Mouse (Mus musculus): ENCODE results near the gene Ehmt2. TPM values are rescaled to one million over a fixed set of nuclear protein-coding genes. Genes with fewer than 3 reads are reported as not detected.

The Ehmt2 gene
- polyA plus RNA-seq (2015; fragmentation: Nextera tagmentation; extraction: Ambion mirVana), result 90.1 and 98.0 TPM in 2 replicates

GRCm38 (mm10) chr17:34898160-34898586 is at the start of gene Ehmt2, which contains the start of gene C2:
Gene Ehmt2 (plus strand): TSS chr17:34898469.
Gene C2 (minus strand): TSS chr17:34898265.
- Histone ChIP-seq H3K36me3 (peaks cover 28% of the 10 kb centered on the region), H3K9me3 (no peaks in the 10 kb centered on the region), H3K4me2 (peak within 1 kb of the TSS; percentile 100), H3K27ac (peak within 1 kb of the TSS; percentile 97), H3K4me3 (peak within 1 kb of the TSS; percentile 88), H3K9ac (peak within 1 kb of the TSS; percentile 98), H3K4me1 (replicated peaks) (peaks cover 56% of the 10 kb centered on the region), H3K27me3 (no peaks in the 10 kb centered on the region)
- ATAC-seq (ENCODE audit: low FRiP score), result peak; percentile 11
- 0% methylated on average over 22 of the region's 44 CpGs for WGBS

- under 1% methylated on average over 54 of the region's 65 CpGs for WGBS
Measured at GRCm38 (mm10) chr17:34849722-34850516, 48.4 kb upstream of the Ehmt2 start, which contains the start of the genes Skiv2l and Nelfe. Gene Skiv2l (minus strand): TSS chr17:34850210. Gene Nelfe (plus strand): TSS chr17:34850391.

GRCm38 (mm10) chr17:34850517-34851125 is 47.6 kb upstream of the Ehmt2 start:
- Histone ChIP-seq H3K36me3 (peaks cover 61% of the 10 kb centered on the region), H3K27me3 (no peaks in the 10 kb centered on the region), H3K4me1 (replicated peaks) (peaks cover 31% of the 10 kb centered on the region), H3K4me2 (peak overlapping the region; percentile 88), H3K9ac (peak overlapping the region; percentile 90), H3K4me3 (peak overlapping the region; percentile 80), H3K27ac (peak overlapping the region; percentile 77), H3K9me3 (no peaks in the 10 kb centered on the region)
- peak; percentile 69; the same call in 1 of the 2 replicates for ATAC-seq (ENCODE audit: low FRiP score)
- 2% methylated on average over 25 of the region's 25 CpGs for WGBS

More at GRCm38 (mm10) chr17:34849722-34850516, 48.4 kb upstream of the Ehmt2 start, which contains the start of the genes Skiv2l and Nelfe:
- H3K9me3 ChIP-seq, result no peaks in the 10 kb centered on the region
- peak within 1 kb of the TSS; percentile 77 for H3K27ac ChIP-seq
- H3K4me2 ChIP-seq, result peak within 1 kb of the TSS; percentile 91
- peak within 1 kb of the TSS; percentile 90 for H3K9ac ChIP-seq
- H3K36me3 ChIP-seq, result peaks cover 61% of the 10 kb centered on the region
- H3K4me3 ChIP-seq, result peak within 1 kb of the TSS; percentile 80
- ATAC-seq (ENCODE audit: low FRiP score), result peak; percentile 97
- H3K27me3 ChIP-seq, result no peaks in the 10 kb centered on the region
- peaks cover 31% of the 10 kb centered on the region for H3K4me1 ChIP-seq (replicated peaks)

- H3K4me3 ChIP-seq, result no peak overlapping the region
- H3K4me1 ChIP-seq (replicated peaks), result peaks cover 31% of the 10 kb centered on the region
- peaks cover 61% of the 10 kb centered on the region for H3K36me3 ChIP-seq
- WGBS, result 78% methylated on average over 8 of the region's 8 CpGs
- H3K4me2 ChIP-seq, result no peak overlapping the region
- ATAC-seq (ENCODE audit: low FRiP score), result no peak
- no peaks in the 10 kb centered on the region for H3K9me3 ChIP-seq
- no peaks in the 10 kb centered on the region for H3K27me3 ChIP-seq
- no peak overlapping the region for H3K9ac ChIP-seq
- H3K27ac ChIP-seq, result no peak overlapping the region
Measured at GRCm38 (mm10) chr17:34853511-34853910, 44.8 kb upstream of the Ehmt2 start.

GRCm38 (mm10) chr17:34854761-34855160 is 43.5 kb upstream of the Ehmt2 start:
- 90% methylated on average over 3 of the region's 3 CpGs for WGBS
- no peak overlapping the region for H3K4me2 ChIP-seq

GRCm38 (mm10) chr17:34855825-34856224 is 42.4 kb upstream of the Ehmt2 start:
- H3K4me1 ChIP-seq (replicated peaks), result peaks cover 16% of the 10 kb centered on the region
- no peak overlapping the region for H3K4me2 ChIP-seq
- no peak for ATAC-seq (ENCODE audit: low FRiP score)
- no peaks in the 10 kb centered on the region for H3K27me3 ChIP-seq
- WGBS, result 51% methylated on average over 3 of the region's 3 CpGs
- H3K36me3 ChIP-seq, result peaks cover 61% of the 10 kb centered on the region
- H3K9ac ChIP-seq, result no peak overlapping the region
- H3K27ac ChIP-seq, result no peak overlapping the region
- no peaks in the 10 kb centered on the region for H3K9me3 ChIP-seq
- no peak overlapping the region for H3K4me3 ChIP-seq

More at GRCm38 (mm10) chr17:34854761-34855160, 43.5 kb upstream of the Ehmt2 start:
- H3K9me3 ChIP-seq, result no peaks in the 10 kb centered on the region
- no peaks in the 10 kb centered on the region for H3K27me3 ChIP-seq
- H3K9ac ChIP-seq, result no peak overlapping the region
- H3K36me3 ChIP-seq, result peaks cover 61% of the 10 kb centered on the region
- no peak for ATAC-seq (ENCODE audit: low FRiP score)
- no peak overlapping the region for H3K27ac ChIP-seq
- peaks cover 19% of the 10 kb centered on the region for H3K4me1 ChIP-seq (replicated peaks)
- H3K4me3 ChIP-seq, result no peak overlapping the region

DNA sequence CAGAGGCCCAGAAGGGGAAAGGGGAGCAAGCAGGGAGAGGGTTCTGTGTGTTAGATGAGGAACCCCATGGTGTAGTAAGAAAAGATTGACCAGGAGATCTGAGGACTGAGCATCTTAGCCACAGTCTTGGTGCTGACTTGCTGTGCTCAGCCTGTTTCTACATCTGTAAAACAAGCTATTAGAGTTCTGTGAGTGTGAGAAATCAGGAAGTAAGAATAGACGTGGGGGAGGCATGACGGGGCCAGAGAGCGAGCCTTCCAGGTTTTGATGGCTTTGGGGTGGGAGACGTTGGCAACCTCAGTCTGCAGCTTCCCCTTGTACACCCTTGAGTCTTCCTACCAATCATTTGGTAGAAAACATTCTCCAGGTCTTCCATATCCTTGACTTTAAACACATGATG is 39.6 kb upstream of the Ehmt2 start:
- peaks cover 46% of the 10 kb centered on the region for H3K36me3 ChIP-seq
- ATAC-seq (ENCODE audit: low FRiP score), result no peak
- H3K9me3 ChIP-seq, result no peaks in the 10 kb centered on the region
- H3K4me2 ChIP-seq, result no peak overlapping the region
- no peak overlapping the region for H3K4me3 ChIP-seq
- no peak overlapping the region for H3K9ac ChIP-seq
- WGBS, result 93% methylated on average over 4 of the region's 4 CpGs
- 0 out of 2 replicates have a peak, but pooled peaks cover 1% of the 10 kb centered on the region for H3K27me3 ChIP-seq
- H3K27ac ChIP-seq, result no peak overlapping the region
- H3K4me1 ChIP-seq (replicated peaks), result no peaks in the 10 kb centered on the region

- WGBS, result 89% methylated on average over 9 of the region's 9 CpGs
Measured at GRCm38 (mm10) chr17:34860514-34860913, 37.8 kb upstream of the Ehmt2 start.

GRCm38 (mm10) chr17:34861704-34862415 is 36.4 kb upstream of the Ehmt2 start:
- no peak overlapping the region for H3K4me2 ChIP-seq
- H3K27ac ChIP-seq, result no peak overlapping the region
- H3K9ac ChIP-seq, result no peak overlapping the region
- H3K36me3 ChIP-seq, result peaks cover 15% of the 10 kb centered on the region
- H3K27me3 ChIP-seq, result 0 out of 2 replicates have a peak, but pooled peaks cover 4% of the 10 kb centered on the region
- H3K9me3 ChIP-seq, result no peaks in the 10 kb centered on the region
- no peaks in the 10 kb centered on the region for H3K4me1 ChIP-seq (replicated peaks)
- H3K4me3 ChIP-seq, result no peak overlapping the region
- WGBS, result 71% methylated on average over 13 of the region's 13 CpGs
- no peak for ATAC-seq (ENCODE audit: low FRiP score)

More at GRCm38 (mm10) chr17:34860514-34860913, 37.8 kb upstream of the Ehmt2 start:
- ATAC-seq (ENCODE audit: low FRiP score), result no peak
- no peaks in the 10 kb centered on the region for H3K9me3 ChIP-seq
- peaks cover 28% of the 10 kb centered on the region for H3K36me3 ChIP-seq
- H3K9ac ChIP-seq, result no peak overlapping the region
- H3K27me3 ChIP-seq, result 0 out of 2 replicates have a peak, but pooled peaks cover 4% of the 10 kb centered on the region
- no peak overlapping the region for H3K4me3 ChIP-seq
- no peaks in the 10 kb centered on the region for H3K4me1 ChIP-seq (replicated peaks)
- no peak overlapping the region for H3K4me2 ChIP-seq
- H3K27ac ChIP-seq, result no peak overlapping the region

- no peaks in the 10 kb centered on the region for H3K4me1 ChIP-seq (replicated peaks)
- no peak within 1 kb of the TSS for H3K4me3 ChIP-seq
- no peak within 1 kb of the TSS for H3K27ac ChIP-seq
- 0 out of 2 replicates have a peak, but pooled peaks cover 4% of the 10 kb centered on the region for H3K27me3 ChIP-seq
- H3K4me2 ChIP-seq, result no peak within 1 kb of the TSS
- WGBS, result 71% methylated on average over 8 of the region's 8 CpGs
- no peak for ATAC-seq (ENCODE audit: low FRiP score)
- peaks cover 8% of the 10 kb centered on the region for H3K36me3 ChIP-seq
- H3K9ac ChIP-seq, result no peak within 1 kb of the TSS
- H3K9me3 ChIP-seq, result no peaks in the 10 kb centered on the region
Measured at GRCm38 (mm10) chr17:34862416-34863081, 35.7 kb upstream of the Ehmt2 start, which contains the start of gene Cfb. Gene Cfb (minus strand): TSS chr17:34862518.

DNA sequence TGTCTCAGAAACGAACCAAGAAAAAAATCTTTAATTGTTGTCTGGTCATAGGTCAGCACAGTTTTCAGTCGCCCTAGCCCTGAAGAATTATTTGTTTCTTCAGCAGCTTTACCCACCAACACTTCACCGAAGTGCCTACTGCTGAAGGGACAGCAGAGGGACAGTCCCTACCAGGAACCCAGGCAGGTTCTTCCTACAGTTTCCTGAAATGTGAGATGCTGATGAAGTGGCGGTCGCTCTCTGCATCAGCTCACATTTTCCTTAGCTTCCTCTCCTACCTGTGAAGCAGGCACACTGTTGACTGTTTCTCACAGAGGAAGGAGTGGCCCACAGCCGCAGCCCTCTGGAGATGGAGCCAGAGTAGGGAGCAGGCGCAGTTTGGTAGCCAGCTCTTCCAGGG is 32.3 kb upstream of the Ehmt2 start:
- no peak for ATAC-seq (ENCODE audit: low FRiP score)
- H3K27me3 ChIP-seq, result 0 out of 2 replicates have a peak, but pooled peaks cover 4% of the 10 kb centered on the region
- WGBS, result 67% methylated on average over 7 of the region's 7 CpGs

More for the DNA sequence above, 32.3 kb upstream of the Ehmt2 start:
- H3K36me3 ChIP-seq, result no peaks in the 10 kb centered on the region
- no peak overlapping the region for H3K27ac ChIP-seq
- H3K9ac ChIP-seq, result no peak overlapping the region
- no peaks in the 10 kb centered on the region for H3K4me1 ChIP-seq (replicated peaks)
- H3K9me3 ChIP-seq, result no peaks in the 10 kb centered on the region
- H3K4me2 ChIP-seq, result no peak overlapping the region
- no peak overlapping the region for H3K4me3 ChIP-seq

All from hindbrain, embryonic 13.5 days (tissue).